Mouse (Mus musculus) forebrain, embryonic 13.5 days (tissue): Measurements from ENCODE around the gene Rb1. TPM values are rescaled to one million over a fixed set of nuclear protein-coding genes. Genes with fewer than 3 reads are reported as not detected.

ENCODE experiments used
- ATAC-seq: fragments of 200-750 bp; cut with Nextera tagmentation; 2 replicates; pipeline ENCODE4 v1.8.0; 2017
- H3K27ac ChIP-seq: fragments of 300-500 bp; sonication (generic); 2 replicates; pipeline ENCODE4 v1.5.1; 2015; ENCODE audit warnings: inconsistent platforms, mild to moderate bottlenecking, moderate library complexity
- H3K27me3 ChIP-seq: fragments of 300-500 bp; sonication (generic); 2 replicates; pipeline ENCODE4 v1.6.1; 2015; ENCODE audit warnings: mild to moderate bottlenecking, inconsistent platforms
- H3K36me3 ChIP-seq: fragments of 300-500 bp; sonication (generic); 2 replicates; pipeline ENCODE4 v1.6.1; 2015; ENCODE audit warnings: mild to moderate bottlenecking, inconsistent platforms; ENCODE audit not compliant: poor library complexity, severe bottlenecking
- H3K4me1 ChIP-seq: fragments of 300-500 bp; sonication (generic); 2 replicates; pipeline ENCODE4 v1.6.1; 2015; ENCODE audit warnings: inconsistent platforms
- H3K4me2 ChIP-seq: fragments of 300-500 bp; sonication (generic); 2 replicates; pipeline ENCODE4 v1.6.1; 2015; ENCODE audit warnings: inconsistent platforms, mild to moderate bottlenecking, moderate library complexity
- H3K4me3 ChIP-seq: fragments of 300-500 bp; sonication (generic); 2 replicates; pipeline ENCODE4 v1.5.1; 2015; ENCODE audit warnings: mild to moderate bottlenecking, inconsistent platforms
- H3K9ac ChIP-seq: fragments of 300-500 bp; sonication (generic); 2 replicates; pipeline ENCODE4 v1.6.1; 2015; ENCODE audit warnings: mild to moderate bottlenecking, inconsistent platforms
- H3K9me3 ChIP-seq: fragments of 300-500 bp; sonication (generic); replicated peaks from 2 replicates; pipeline ENCODE4 v1.6.1; 2016; ENCODE audit warnings: inconsistent platforms
- WGBS: fragments of 180-500 bp; shearing (Covaris S2); methylation state at CpG from one replicate; pipeline ENCODE4 v1.1.7; 2015; 5-methylcytosine and 5-hydroxymethylcytosine counted together
- polyA plus RNA-seq: library from polyadenylated mRNA; unstranded; fragments of >200 nt; fragmentation: Nextera tagmentation; extraction: Ambion mirVana; gene quantifications from 2 replicates; pipeline ENCODE4 v1.2.1, GENCODE M21; 2015

Gene Rb1
- polyA plus RNA-seq, 1 experiment from 2014 or later, result 18.8 TPM

DNA sequence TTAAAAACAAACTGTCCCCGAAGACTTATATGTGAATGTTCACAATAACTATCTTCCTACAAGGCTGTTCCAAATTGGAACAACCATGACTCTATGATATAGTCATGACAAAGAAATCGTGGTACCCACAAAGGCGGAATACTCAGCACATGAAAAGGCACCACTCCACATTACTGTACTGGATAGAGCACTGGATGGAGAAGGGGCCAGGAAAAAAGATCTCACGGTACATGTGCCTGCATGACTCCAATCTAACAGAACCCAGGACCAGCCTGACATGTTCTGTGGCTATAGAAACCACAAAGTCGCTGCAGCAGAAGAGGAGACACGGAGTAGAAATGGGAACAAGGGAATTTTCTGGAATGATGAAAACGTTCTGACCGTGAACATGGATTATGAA, 29.1 kb upstream of the Rb1 start:
- no peak overlapping the region for H3K4me2 ChIP-seq
- H3K9ac ChIP-seq, result no peak overlapping the region
- ATAC-seq, result no peak
- H3K4me1 ChIP-seq, result no peaks in the 10 kb centered on the region
- peaks cover 52% of the 10 kb centered on the region for H3K36me3 ChIP-seq
- WGBS, result 94% methylated on average over 8 of the region's 8 CpGs
- no peaks in the 10 kb centered on the region for H3K9me3 ChIP-seq
- no peak overlapping the region for H3K4me3 ChIP-seq
- no peak overlapping the region for H3K27ac ChIP-seq
- no peaks in the 10 kb centered on the region for H3K27me3 ChIP-seq

DNA sequence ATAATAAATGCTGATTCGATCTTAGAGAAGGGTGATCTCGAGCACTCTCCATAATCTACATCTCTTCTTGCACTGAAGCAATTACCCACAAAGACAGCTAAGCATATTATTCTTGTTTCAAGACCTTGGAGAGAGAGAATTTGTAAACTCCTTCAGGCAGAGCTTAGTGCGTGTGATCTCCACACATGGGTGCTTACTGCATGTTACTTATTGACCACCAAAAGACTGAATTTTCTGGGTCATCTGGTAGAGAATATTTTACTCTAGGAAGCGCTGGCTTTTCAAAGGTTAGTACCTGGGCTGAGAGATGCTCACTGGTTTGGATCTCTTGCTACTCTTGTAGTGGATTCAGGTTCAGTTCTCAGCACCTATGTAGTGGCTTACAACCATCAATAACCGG, 25.5 kb upstream of the Rb1 start:
- no peak overlapping the region for H3K27ac ChIP-seq
- no peaks in the 10 kb centered on the region for H3K4me1 ChIP-seq
- no peaks in the 10 kb centered on the region for H3K9me3 ChIP-seq
- no peaks in the 10 kb centered on the region for H3K27me3 ChIP-seq
- H3K9ac ChIP-seq, result no peak overlapping the region
- H3K4me3 ChIP-seq, result no peak overlapping the region
- WGBS, result 91% methylated on average over 5 of the region's 5 CpGs
- no peak for ATAC-seq
- no peak overlapping the region for H3K4me2 ChIP-seq
- H3K36me3 ChIP-seq, result peaks cover 17% of the 10 kb centered on the region

DNA sequence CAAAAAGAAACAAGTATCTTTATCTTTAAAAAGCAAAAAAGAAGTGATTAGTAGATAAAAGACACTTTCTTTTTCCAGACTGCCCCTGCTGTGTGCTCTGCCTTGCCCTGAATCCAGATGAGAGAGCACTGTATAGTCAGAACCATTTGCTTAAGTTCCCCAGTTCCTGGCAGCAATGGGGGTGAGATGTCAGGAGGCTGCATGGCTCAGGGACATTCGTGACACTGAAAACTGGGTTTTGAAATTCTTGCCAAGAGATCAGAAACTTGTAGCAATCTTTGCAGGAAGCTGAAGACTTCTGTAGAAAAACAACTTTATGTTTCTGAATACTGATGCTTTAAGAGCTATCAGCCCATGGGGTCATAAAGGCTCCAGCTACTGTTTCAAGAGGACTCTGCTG, 24.4 kb upstream of the Rb1 start:
- ATAC-seq, result no peak
- no peak overlapping the region for H3K27ac ChIP-seq
- H3K4me2 ChIP-seq, result no peak overlapping the region
- no peak overlapping the region for H3K9ac ChIP-seq
- H3K36me3 ChIP-seq, result peaks cover 7% of the 10 kb centered on the region; the same call in 1 of the 2 replicates
- 50% methylated on average over 1 of the region's 1 CpGs for WGBS
- no peak overlapping the region for H3K4me3 ChIP-seq
- H3K9me3 ChIP-seq, result no peaks in the 10 kb centered on the region
- no peaks in the 10 kb centered on the region for H3K4me1 ChIP-seq
- H3K27me3 ChIP-seq, result no peaks in the 10 kb centered on the region

DNA sequence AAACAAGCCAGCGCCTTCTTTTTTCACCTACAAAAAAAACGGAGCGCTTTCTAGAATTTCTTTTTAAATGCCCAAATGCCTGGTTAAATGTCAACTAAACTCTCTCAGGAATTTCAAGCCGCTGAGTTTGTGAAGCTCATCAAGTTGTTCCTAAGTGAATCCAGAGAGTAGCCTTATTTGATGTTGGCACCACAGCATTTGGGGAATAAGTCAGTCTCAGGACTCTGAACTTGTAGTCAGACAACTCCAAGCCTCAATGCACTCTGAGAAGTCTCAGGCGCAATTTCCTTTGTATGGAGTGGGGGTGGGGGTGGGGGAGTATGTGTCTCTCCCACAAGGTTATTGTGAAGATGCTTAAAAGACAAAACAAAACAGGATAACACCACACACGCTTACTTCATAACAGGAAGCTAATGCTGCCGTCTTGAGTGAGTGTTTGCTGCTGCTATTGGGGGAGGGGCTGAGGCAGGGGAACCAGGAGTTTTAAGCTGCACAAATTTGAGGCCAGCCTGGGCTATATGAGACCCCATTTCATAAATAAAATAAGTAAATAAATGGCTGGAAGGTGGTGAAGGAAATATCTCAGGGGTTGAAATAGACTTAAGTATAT, 23.5 kb upstream of the Rb1 start:
- no peak for ATAC-seq
- Histone ChIP-seq H3K4me3 (no peak overlapping the region), H3K9me3 (no peaks in the 10 kb centered on the region), H3K9ac (no peak overlapping the region), H3K36me3 (peaks cover 7% of the 10 kb centered on the region; the same call in 1 of the 2 replicates), H3K4me1 (no peaks in the 10 kb centered on the region), H3K27ac (no peak overlapping the region), H3K4me2 (no peak overlapping the region), H3K27me3 (no peaks in the 10 kb centered on the region)
- WGBS, result 62% methylated on average over 7 of the region's 7 CpGs

DNA sequence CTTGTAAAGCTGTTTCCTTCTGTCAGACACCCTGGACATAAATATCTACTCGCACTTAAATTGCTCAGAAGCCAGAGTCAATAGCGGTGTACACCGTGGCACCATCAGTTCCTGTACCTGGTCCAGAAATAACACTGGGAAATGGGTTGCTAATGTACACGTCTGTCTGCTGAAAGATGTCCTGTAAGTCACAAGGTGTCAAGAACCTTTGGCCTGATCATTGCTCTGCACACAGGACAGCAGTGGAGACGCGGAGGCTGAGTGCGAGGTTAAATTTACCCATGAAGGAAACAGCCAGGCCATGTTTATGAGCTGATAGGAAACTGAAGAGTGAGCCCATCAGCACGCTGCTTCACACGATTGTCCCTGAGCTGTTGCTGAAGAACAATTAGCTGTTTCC, 21.7 kb upstream of the Rb1 start:
- Histone ChIP-seq H3K9me3 (no peaks in the 10 kb centered on the region), H3K36me3 (no peaks in the 10 kb centered on the region), H3K27me3 (no peaks in the 10 kb centered on the region), H3K4me3 (no peak overlapping the region), H3K4me1 (no peaks in the 10 kb centered on the region), H3K9ac (no peak overlapping the region), H3K4me2 (no peak overlapping the region), H3K27ac (no peak overlapping the region)
- 94% methylated on average over 9 of the region's 9 CpGs for WGBS
- ATAC-seq, result no peak

- H3K9me3 ChIP-seq, result no peaks in the 10 kb centered on the region
- H3K36me3 ChIP-seq, result no peaks in the 10 kb centered on the region
- H3K4me1 ChIP-seq, result no peaks in the 10 kb centered on the region
- no peak for ATAC-seq
- no peaks in the 10 kb centered on the region for H3K27me3 ChIP-seq
- WGBS, result 87% methylated on average over 4 of the region's 4 CpGs
- no peak overlapping the region for H3K4me2 ChIP-seq
- no peak overlapping the region for H3K4me3 ChIP-seq
- H3K9ac ChIP-seq, result no peak overlapping the region
- no peak overlapping the region for H3K27ac ChIP-seq
Observed at GRCm38 (mm10) chr14:73345614-73346013, 20.0 kb upstream of the Rb1 start.

- Histone ChIP-seq H3K27ac (no peak overlapping the region), H3K9me3 (no peaks in the 10 kb centered on the region), H3K4me1 (0 out of 2 replicates have a peak, but pooled peaks cover 3% of the 10 kb centered on the region), H3K9ac (no peak overlapping the region), H3K4me3 (no peak overlapping the region), H3K4me2 (no peak overlapping the region), H3K27me3 (no peaks in the 10 kb centered on the region), H3K36me3 (no peaks in the 10 kb centered on the region)
- 68% methylated on average over 6 of the region's 6 CpGs for WGBS
- ATAC-seq, result no peak
Observed at GRCm38 (mm10) chr14:73340051-73340755, 14.6 kb upstream of the Rb1 start.

DNA sequence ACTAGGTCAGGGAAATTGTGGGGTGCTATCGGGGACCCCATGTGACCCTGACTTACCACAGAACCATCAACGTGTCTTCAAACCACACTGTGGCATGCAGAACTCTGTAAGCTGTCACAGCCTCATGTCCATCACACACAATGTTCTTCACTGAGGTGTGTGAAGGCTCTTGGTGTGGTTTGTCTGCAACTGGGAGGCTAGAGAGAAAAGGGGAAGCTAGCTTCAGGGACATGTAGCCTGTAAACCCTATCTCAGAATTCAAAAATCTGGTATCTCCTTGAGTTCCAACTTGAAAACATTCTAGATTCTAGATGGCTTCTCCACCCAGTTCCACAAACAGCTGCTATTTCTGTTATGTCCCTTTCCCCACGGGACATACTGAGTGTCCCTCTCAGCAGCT, 14.0 kb upstream of the Rb1 start:
- Histone ChIP-seq H3K4me1 (0 out of 2 replicates have a peak, but pooled peaks cover 7% of the 10 kb centered on the region), H3K4me3 (no peak overlapping the region), H3K4me2 (no peak overlapping the region), H3K27ac (no peak overlapping the region), H3K9ac (no peak overlapping the region), H3K9me3 (no peaks in the 10 kb centered on the region), H3K27me3 (no peaks in the 10 kb centered on the region), H3K36me3 (no peaks in the 10 kb centered on the region)
- WGBS, result 86% methylated on average over 3 of the region's 3 CpGs
- ATAC-seq, result no peak

DNA sequence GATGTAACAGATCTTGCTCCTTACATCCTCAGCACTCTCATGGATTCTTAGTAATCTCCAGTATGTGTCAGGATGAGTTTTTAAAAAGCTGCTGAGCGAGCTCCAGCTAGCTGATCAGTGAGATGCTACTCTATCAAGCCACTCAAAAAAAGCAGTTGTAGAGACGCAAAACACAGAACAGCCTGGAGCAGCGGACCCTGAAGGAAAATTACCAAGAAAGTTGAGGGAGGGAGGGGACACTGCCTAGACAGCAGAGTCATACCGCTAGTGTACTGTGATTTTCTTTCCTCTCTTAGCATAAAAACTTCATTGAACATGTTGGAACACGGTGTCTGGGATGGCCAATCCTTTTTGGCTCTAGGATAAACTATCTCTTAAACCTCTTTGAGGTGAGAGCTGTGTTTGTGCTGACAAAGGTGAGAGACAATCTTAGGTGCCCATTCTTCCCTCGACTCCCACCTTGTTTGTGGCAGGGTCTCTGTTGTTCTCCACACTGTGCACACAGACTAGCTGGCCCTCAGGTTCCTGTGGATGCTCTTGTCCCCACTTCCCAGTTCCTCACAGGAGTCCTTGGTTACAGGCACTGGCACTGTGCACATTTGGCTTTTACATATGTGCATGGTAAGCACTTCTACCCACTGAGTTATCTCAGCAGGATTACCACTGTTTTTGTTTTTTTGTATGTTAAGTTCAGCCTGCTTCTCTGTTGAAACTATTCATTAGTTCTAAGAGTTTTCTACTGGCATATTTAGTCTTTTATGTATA, 10.9 kb upstream of the Rb1 start:
- Histone ChIP-seq H3K4me2 (no peak overlapping the region), H3K27ac (no peak overlapping the region), H3K4me3 (no peak overlapping the region), H3K9me3 (no peaks in the 10 kb centered on the region), H3K36me3 (no peaks in the 10 kb centered on the region), H3K9ac (no peak overlapping the region), H3K4me1 (0 out of 2 replicates have a peak, but pooled peaks cover 7% of the 10 kb centered on the region), H3K27me3 (no peaks in the 10 kb centered on the region)
- WGBS, result 79% methylated on average over 6 of the region's 6 CpGs
- ATAC-seq, result no peak

- no peak overlapping the region for H3K27ac ChIP-seq
- no peak overlapping the region for H3K4me2 ChIP-seq
- 64% methylated on average over 22 of the region's 22 CpGs for WGBS
Observed at GRCm38 (mm10) chr14:73334926-73335805, 9.5 kb upstream of the Rb1 start.

DNA sequence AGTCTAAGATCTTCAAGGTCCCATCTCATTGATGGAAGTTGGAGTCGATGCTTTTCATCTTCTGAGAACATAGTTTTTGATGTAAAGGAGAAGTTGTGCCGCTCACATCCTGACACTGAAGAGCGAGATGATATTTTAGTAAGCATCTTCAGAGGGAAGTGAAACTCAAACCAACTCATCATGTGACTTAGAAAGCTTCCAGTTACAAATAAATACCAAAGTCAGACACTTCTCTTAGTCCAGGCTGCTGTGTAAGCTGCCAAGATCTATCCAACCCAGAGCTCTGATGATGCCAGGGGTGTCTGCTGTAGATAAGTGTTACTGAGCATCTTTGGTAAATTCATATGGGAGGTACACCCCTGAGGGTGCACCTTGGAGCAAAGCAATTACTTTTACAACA, 8.3 kb upstream of the Rb1 start:
- no peak for ATAC-seq
- no peak overlapping the region for H3K9ac ChIP-seq
- no peak overlapping the region for H3K27ac ChIP-seq
- H3K4me2 ChIP-seq, result no peak overlapping the region
- no peak overlapping the region for H3K4me3 ChIP-seq
- H3K4me1 ChIP-seq, result 0 out of 2 replicates have a peak, but pooled peaks cover 7% of the 10 kb centered on the region
- WGBS, result 96% methylated on average over 3 of the region's 3 CpGs
- no peaks in the 10 kb centered on the region for H3K9me3 ChIP-seq
- H3K36me3 ChIP-seq, result no peaks in the 10 kb centered on the region
- no peaks in the 10 kb centered on the region for H3K27me3 ChIP-seq

More at GRCm38 (mm10) chr14:73334926-73335805, 9.5 kb upstream of the Rb1 start:
- Histone ChIP-seq H3K9me3 (no peaks in the 10 kb centered on the region), H3K4me1 (0 out of 2 replicates have a peak, but pooled peaks cover 7% of the 10 kb centered on the region), H3K4me3 (no peak overlapping the region), H3K9ac (no peak overlapping the region), H3K36me3 (no peaks in the 10 kb centered on the region), H3K27me3 (no peaks in the 10 kb centered on the region)
- ATAC-seq, result no peak
